25 mouse cellular contexts compared by ENCODE assay signal in genomic region chr6:126609193-126609947, GRCm38 (mm10). TPM values are rescaled to one million over a fixed set of nuclear protein-coding genes. Genes with fewer than 3 reads are reported as not detected.
"Had no signal": no experiment of that assay in that cellular context is flagged by ENCODE, and none has a peak within 500 bp of the region (broad histone marks: within the 10 kb centered on the region; RNA-seq: fewer than 3 reads in every experiment).

No protein-coding gene starts in this region.

- ATAC-seq: liver, embryonic 12.5 days had no signal

- H3K4me3 ChIP-seq: layer of hippocampus, adult 2 months; limb, embryonic 10.5 days; limb, embryonic 13.5 days; liver, embryonic 12.5 days; liver, embryonic 15.5 days; lung, embryonic 15.5 days; megakaryocyte, embryonic 14.5 days; midbrain, embryonic 10.5 days; neural tube, embryonic 12.5 days; neural tube, embryonic 15.5 days had no signal

- H3K9me3 ChIP-seq: limb, embryonic 10.5 days; limb, embryonic 13.5 days; liver, embryonic 12.5 days; liver, embryonic 15.5 days; lung, embryonic 15.5 days; megakaryocyte, embryonic 14.5 days; midbrain, embryonic 10.5 days; neural tube, embryonic 12.5 days; neural tube, embryonic 15.5 days had no signal

- H3K27ac ChIP-seq: kidney, postnatal 0 days; limb, embryonic 10.5 days; limb, embryonic 13.5 days; liver, embryonic 12.5 days; liver, embryonic 15.5 days; lung, embryonic 15.5 days; midbrain, embryonic 10.5 days; neural tube, embryonic 12.5 days; neural tube, embryonic 15.5 days; stomach, postnatal 0 days had no signal

- H3K9ac ChIP-seq: limb, embryonic 13.5 days; liver, embryonic 12.5 days; liver, embryonic 15.5 days; lung, embryonic 15.5 days; neural tube, embryonic 12.5 days; neural tube, embryonic 15.5 days had no signal

- H3K27me3 ChIP-seq: liver, embryonic 12.5 days; liver, embryonic 15.5 days; lung, embryonic 15.5 days; neural tube, embryonic 12.5 days; neural tube, embryonic 15.5 days had no signal

- DNase-seq: kidney, postnatal 25 days; layer of hippocampus, adult 9-11 months; liver; lung, adult 18-20 months; lung, postnatal 10 days; lung, postnatal 36 days; midbrain, embryonic 14.5 days; right cerebral cortex, adult 18-20 months; right cerebral cortex, postnatal 14 days; right cerebral cortex, postnatal 4 days; thymus, adult 2 months; thymus, postnatal 14 days; thymus, postnatal 4 days had no signal

- H3K4me1 ChIP-seq: limb, embryonic 10.5 days; liver, embryonic 12.5 days; liver, embryonic 15.5 days; lung, embryonic 15.5 days; megakaryocyte, embryonic 14.5 days; midbrain, embryonic 10.5 days; neural tube, embryonic 12.5 days had no signal

- H3K36me3 ChIP-seq: limb, embryonic 10.5 days; limb, embryonic 13.5 days; liver, embryonic 12.5 days; liver, embryonic 15.5 days; lung, embryonic 15.5 days; midbrain, embryonic 10.5 days; neural tube, embryonic 12.5 days; neural tube, embryonic 15.5 days had no signal

- H3K4me2 ChIP-seq: limb, embryonic 13.5 days; liver, embryonic 12.5 days; liver, embryonic 15.5 days; lung, embryonic 15.5 days; neural tube, embryonic 12.5 days; neural tube, embryonic 15.5 days had no signal

RNA-seq across cellular contexts. Expression of gene Kcna1, which starts 36.8 kb away (rescaled TPM):
- polyA plus RNA-seq: liver, embryonic 15.5 days had no signal
